Mouse (Mus musculus) gonadal fat pad, adult 2 months (tissue): ENCODE data around the gene Uqcrc1. TPM values are rescaled to one million over a fixed set of nuclear protein-coding genes. Genes with fewer than 3 reads are reported as not detected.
A peak's percentile ranks its signal among the peaks of the same experiment; 100 is the strongest.

Experiments used
- DNase-seq: peaks from one replicate; pipeline ENCODE4 v3.0.0-alpha.2; 2012; ENCODE audit warnings: low read depth
- polyA plus RNA-seq: library from polyadenylated mRNA; depleted of rRNA; stranded (reverse); fragments of >200 nt; gene quantifications from 2 replicates; pipeline ENCODE4 v1.2.3, GENCODE M21; 2012; rRNA removed

Gene Uqcrc1
- polyA plus RNA-seq, result 396 and 468 TPM in 2 replicates

GRCm38 (mm10) chr9:108936418-108937364 is at the start of gene Uqcrc1:
Gene Uqcrc1 (plus strand): TSS chr9:108936633.
- peak; percentile 58 for DNase-seq

- no peak for DNase-seq
Observed at GRCm38 (mm10) chr9:108912308-108912707, 24.1 kb upstream of the Uqcrc1 start.

GRCm38 (mm10) chr9:108913161-108913560 is 23.3 kb upstream of the Uqcrc1 start:
- no peak for DNase-seq

- DNase-seq, result no peak
Observed at GRCm38 (mm10) chr9:108913621-108914020, 22.8 kb upstream of the Uqcrc1 start.

- no peak for DNase-seq
Observed at GRCm38 (mm10) chr9:108914491-108914890, 21.9 kb upstream of the Uqcrc1 start, which contains the start of gene Tmem89. Gene Tmem89 (plus strand): TSS chr9:108914619.

GRCm38 (mm10) chr9:108925897-108926296 is 10.5 kb upstream of the Uqcrc1 start:
- no peak for DNase-seq

- no peak for DNase-seq
Observed at GRCm38 (mm10) chr9:108928424-108928823, 8.0 kb upstream of the Uqcrc1 start.

GRCm38 (mm10) chr9:108935991-108936390 is 442 bp upstream of the Uqcrc1 start:
- DNase-seq, result no peak

GRCm38 (mm10) chr9:108945111-108945510 is 8.7 kb downstream of the Uqcrc1 start:
- DNase-seq, result no peak

- DNase-seq, result no peak
Observed at GRCm38 (mm10) chr9:108945608-108946007, 9.2 kb downstream of the Uqcrc1 start.

GRCm38 (mm10) chr9:108949231-108949966 is 13.0 kb downstream of the Uqcrc1 start:
- no peak for DNase-seq

GRCm38 (mm10) chr9:108949967-108950728 is 13.7 kb downstream of the Uqcrc1 start:
- no peak for DNase-seq

GRCm38 (mm10) chr9:108953081-108953636 is 16.7 kb downstream of the Uqcrc1 start, which contains the start of gene Col7a1:
Gene Col7a1 (plus strand): TSS chr9:108953586.
- DNase-seq, result no peak

- DNase-seq, result no peak
Observed at GRCm38 (mm10) chr9:108955241-108955640, 18.8 kb downstream of the Uqcrc1 start.

- DNase-seq, result no peak
Observed at GRCm38 (mm10) chr9:108955846-108956245, 19.4 kb downstream of the Uqcrc1 start.

GRCm38 (mm10) chr9:108963577-108963976 is 27.1 kb downstream of the Uqcrc1 start:
- DNase-seq, result no peak

GRCm38 (mm10) chr9:108964338-108964737 is 27.9 kb downstream of the Uqcrc1 start:
- DNase-seq, result no peak

- no peak for DNase-seq
Observed at GRCm38 (mm10) chr9:108970623-108971022, 34.2 kb downstream of the Uqcrc1 start.

GRCm38 (mm10) chr9:108976483-108976882 is 40.0 kb downstream of the Uqcrc1 start:
- DNase-seq, result no peak

GRCm38 (mm10) chr9:108977966-108978365 is 41.5 kb downstream of the Uqcrc1 start:
- no peak for DNase-seq

GRCm38 (mm10) chr9:108982498-108982897 is 46.1 kb downstream of the Uqcrc1 start:
- DNase-seq, result no peak
